Mouse (Mus musculus) embryonic fibroblast, embryonic 13.5 days (primary cell): ENCODE data around the gene Shisa9.

Source experiments
- CTCF ChIP-seq: IDR thresholded peaks from 2 replicates; pipeline ENCODE4 v1.5.1; 2011; ENCODE audit warnings: mild to moderate bottlenecking, control low read depth, low read length, moderate library complexity, borderline replicate concordance; ENCODE audit not compliant: insufficient read depth
- POLR2A ChIP-seq: IDR thresholded peaks from 2 replicates; pipeline ENCODE4 v1.6.1; 2011; ENCODE audit warnings: low read depth, mild to moderate bottlenecking, control low read depth, low read length, moderate library complexity

- TF ChIP-seq CTCF (no peak), POLR2A (no peak)
These were observed 109.3 kb downstream of the Shisa9 start for GRCm38 (mm10) chr16:12093253-12093652.
